Mouse (Mus musculus) urinary bladder, adult 18-20 months (tissue): ENCODE data around the gene Fam111a.

Source experiments
- DNase-seq, 2 experiments: peaks; one replicate each; pipeline ENCODE4 v3.0.0; 2022; ENCODE audit warnings: low spot score in 2 of 2, mixed read lengths in 2 of 2

Fam111a gene

GRCm38 (mm10) chr19:12558219-12558618 lies 12.7 kb downstream of the Fam111a start:
- DNase-seq: no peak

- DNase-seq: no peak
Observed at GRCm38 (mm10) chr19:12564197-12564596, 18.7 kb downstream of the Fam111a start.

GRCm38 (mm10) chr19:12567011-12567410 lies 21.5 kb downstream of the Fam111a start:
- no peak for DNase-seq

- DNase-seq: no peak
Observed at GRCm38 (mm10) chr19:12570866-12571265, 25.3 kb downstream of the Fam111a start.

- no peak for DNase-seq
Observed at GRCm38 (mm10) chr19:12571687-12572086, 26.1 kb downstream of the Fam111a start.

- DNase-seq: no peak
Observed at GRCm38 (mm10) chr19:12572614-12573265, 27.2 kb downstream of the Fam111a start.

- peak; percentile 60 to 85 for DNase-seq
Observed at GRCm38 (mm10) chr19:12573266-12574011, 27.9 kb downstream of the Fam111a start.

- DNase-seq: peak in 1 of 2 experiments; percentile 40
Observed at GRCm38 (mm10) chr19:12574012-12574407, 28.5 kb downstream of the Fam111a start.

GRCm38 (mm10) chr19:12575107-12575506 lies 29.6 kb downstream of the Fam111a start:
- peak in 1 of 2 experiments; percentile 52 for DNase-seq

GRCm38 (mm10) chr19:12575514-12575913 lies 30.0 kb downstream of the Fam111a start:
- DNase-seq: no peak

GRCm38 (mm10) chr19:12576639-12577038 lies 31.1 kb downstream of the Fam111a start:
- DNase-seq: no peak

GRCm38 (mm10) chr19:12585310-12585709 lies 39.8 kb downstream of the Fam111a start:
- no peak for DNase-seq

- peak in 1 of 2 experiments; percentile 60 for DNase-seq
Observed at GRCm38 (mm10) chr19:12591908-12592307, 46.4 kb downstream of the Fam111a start.

- DNase-seq: no peak
Observed at GRCm38 (mm10) chr19:12595135-12595529, 49.6 kb downstream of the Fam111a start.

GRCm38 (mm10) chr19:12595530-12596289 lies 50.2 kb downstream of the Fam111a start:
- peak; percentile 43 to 55 for DNase-seq

- DNase-seq: no peak
Observed at GRCm38 (mm10) chr19:12596290-12597072, 50.9 kb downstream of the Fam111a start.

GRCm38 (mm10) chr19:12597073-12597405 lies 51.5 kb downstream of the Fam111a start:
- DNase-seq: no peak

- DNase-seq: no peak
Observed at GRCm38 (mm10) chr19:12598674-12599073, 53.1 kb downstream of the Fam111a start.

- no peak for DNase-seq
Observed at GRCm38 (mm10) chr19:12599674-12600073, 54.1 kb downstream of the Fam111a start, which contains the start of gene Gm4952. Gm4952 (plus strand) TSS chr19:12599974.

- no peak for DNase-seq
Observed at GRCm38 (mm10) chr19:12600684-12601480, 55.3 kb downstream of the Fam111a start.

- DNase-seq: no peak
Observed at GRCm38 (mm10) chr19:12608336-12608735, 62.8 kb downstream of the Fam111a start.
